Comparison of ENCODE assay signal across 8 mouse cellular contexts in genomic region chr19:53039090-53039489, GRCm38 (mm10). TPM values are rescaled to one million over a fixed set of nuclear protein-coding genes. Genes with fewer than 3 reads are reported as not detected.
DNase-seq lines count a peak whose midpoint lies in the region; ATAC-seq and TF ChIP-seq lines count a peak whose summit lies in the region.

No protein-coding gene starts in this region.

- peak; percentile 39; the same call in 1 of the 2 replicates for ATAC-seq in hindbrain, postnatal 0 days

- peaks cover 8% of the 10 kb centered on the region; the same call in 1 of the 2 replicates for H3K4me1 ChIP-seq in hindbrain, postnatal 0 days (ENCODE audit: insufficient read depth, low read length)

- peak overlapping the region; percentile 78 for H3K4me2 ChIP-seq in hindbrain, postnatal 0 days (ENCODE audit: low read depth, low read length)

- WGBS in hindbrain, postnatal 0 days: 33% methylated on average over 11 of the region's 11 CpGs
- 62% methylated on average over 11 of the region's 11 CpGs for WGBS in macrophage (ENCODE audit: missing documents)

- TF ChIP-seq CTCF in hindbrain, postnatal 0 days (IDR thresholded peaks at IDR 0.05; ENCODE audit: low read depth): no peak

- H3K27me3 ChIP-seq in hindbrain, postnatal 0 days (ENCODE audit: insufficient read depth, low read length): no peaks in the 10 kb centered on the region

- H3K9ac ChIP-seq in hindbrain, postnatal 0 days (replicated peaks; ENCODE audit: low read length): peak overlapping the region; percentile 94

- DNase-seq in frontal cortex, adult 2 months (ENCODE audit: extremely low spot score in 1 of 2, low spot score in 1 of 2): peak; percentile 21 to 46
- DNase-seq in frontal cortex, postnatal 10 days (ENCODE audit: low spot score in 2 of 2): no peak
- DNase-seq in CD4-positive helper T cell, adult 2 months (ENCODE audit: low read depth, low spot score): peak; percentile 61
- DNase-seq in embryo, embryonic 9.5 days (ENCODE audit: extremely low spot score): peak; percentile 40
- DNase-seq in hindbrain, postnatal 0 days (ENCODE audit: low spot score): peak; percentile 59
- DNase-seq in natural killer cell, adult 2 months (ENCODE audit: low spot score in 2 of 2): no peak
- no peak for DNase-seq in frontal cortex, postnatal 25 days (ENCODE audit: low spot score in 2 of 2)

- peak overlapping the region; percentile 92 for H3K4me3 ChIP-seq in hindbrain, postnatal 0 days (ENCODE audit: low read length)
- H3K4me3 ChIP-seq in macrophage (ENCODE audit: inconsistent target): no peak overlapping the region; the same call in 1 of the 2 replicates

- peaks cover 40% of the 10 kb centered on the region for H3K79me2 ChIP-seq in macrophage (ENCODE audit: inconsistent target)

- H3K36me3 ChIP-seq in hindbrain, postnatal 0 days (ENCODE audit: insufficient read depth, low read length): no peaks in the 10 kb centered on the region
- no peaks in the 10 kb centered on the region for H3K36me3 ChIP-seq in macrophage (ENCODE audit: inconsistent target)

- peak overlapping the region; percentile 90 for H3K27ac ChIP-seq in hindbrain, postnatal 0 days
- 0 out of 2 replicates have a peak overlapping the region, but pooled peaks have one; percentile 8 for H3K27ac ChIP-seq in macrophage

- H3K9me3 ChIP-seq in hindbrain, postnatal 0 days (ENCODE audit: low read length): no peaks in the 10 kb centered on the region

RNA-seq across cellular contexts. Expression of gene Xpnpep1, which starts 0.9 kb away (rescaled TPM):
- polyA plus RNA-seq in frontal cortex, adult 2 months (2012; rRNA removed): 59.1 and 59.3 TPM in 2 replicates
- total RNA-seq in hindbrain, postnatal 0 days (2014; rRNA removed): 94.1 and 98.6 TPM in 2 replicates
- 115 and 118 TPM in 2 replicates for polyA plus RNA-seq in hindbrain, postnatal 0 days (2015; fragmentation: Nextera tagmentation; extraction: Ambion mirVana)
- 100 to 1,000 TPM in 8 of 26 experiments, 10 to 100 TPM in 18; 56.5 to 138 (median 82.8) TPM for total RNA-seq in macrophage (2018; cell fraction: chromatin; rRNA removed)
- 10 to 100 TPM; 49.7 to 67.0 (median 58.6) TPM for total RNA-seq in macrophage (2018; cell fraction: cytosol; rRNA removed)
- 10 to 100 TPM; 42.7 to 82.2 (median 52.4) TPM for total RNA-seq in macrophage (2018; cell fraction: nucleus; rRNA removed)
- polyA plus RNA-seq in macrophage (2018): 48.5 to 74.2 TPM (median 48.6 TPM) in 3 replicates

Comparison
In these comparisons a context has a peak if more than half of its experiments do, and no peak if none do; other contexts are left out.
1. DNase-seq: peak in frontal cortex, adult 2 months (2 of 2), CD4-positive helper T cell, adult 2 months (single experiment), embryo, embryonic 9.5 days (single experiment) and hindbrain, postnatal 0 days (single experiment); none in frontal cortex, postnatal 10 days (0 of 2), natural killer cell, adult 2 months (0 of 2) and frontal cortex, postnatal 25 days (0 of 2).